Mouse (Mus musculus): ENCODE data around the gene Eva1b.
"Not testable (repeated sequence)": the region's sequence is repeated elsewhere in the genome, so short reads cannot be mapped to it uniquely, and the experiment has no call there.

The Eva1b gene

GRCm38 (mm10) chr4:126150297-126150948, 2.9 kb downstream of the Eva1b start:
- in situ Hi-C loops (cut with MboI; ENCODE audit: low pct_unique_long_range_greater_than_20kb in 1 of 2, low sequenced_read_pairs in 2 of 2, unreplicated experiment in 1 of 2) = no loop called here

GRCm38 (mm10) chr4:126150949-126151320, 3.4 kb downstream of the Eva1b start:
- in situ Hi-C loops (cut with MboI; ENCODE audit: low pct_unique_long_range_greater_than_20kb in 1 of 2, low sequenced_read_pairs in 2 of 2, unreplicated experiment in 1 of 2) = no loop called here

- in situ Hi-C loops (cut with MboI; ENCODE audit: low pct_unique_long_range_greater_than_20kb in 1 of 2, low sequenced_read_pairs in 2 of 2, unreplicated experiment in 1 of 2) = no loop called here
These were observed 4.3 kb downstream of the Eva1b start for GRCm38 (mm10) chr4:126151701-126152440.

GRCm38 (mm10) chr4:126152864-126153263, 5.3 kb downstream of the Eva1b start:
- in situ Hi-C loops (cut with MboI; ENCODE audit: low pct_unique_long_range_greater_than_20kb in 1 of 2, low sequenced_read_pairs in 2 of 2, unreplicated experiment in 1 of 2) = no loop called here

GRCm38 (mm10) chr4:126155183-126155582, 7.6 kb downstream of the Eva1b start:
- in situ Hi-C loops (cut with MboI; ENCODE audit: low pct_unique_long_range_greater_than_20kb in 1 of 2, low sequenced_read_pairs in 2 of 2, unreplicated experiment in 1 of 2) = loop anchor here in 1 of 2 experiments (5.0 kb wide), 1 partner anchor 58 kb away; the partner anchor contains the start of gene Lsm10

- in situ Hi-C loops (cut with MboI; ENCODE audit: low pct_unique_long_range_greater_than_20kb in 1 of 2, low sequenced_read_pairs in 2 of 2, unreplicated experiment in 1 of 2) = loop anchor here in 1 of 2 experiments (5.0 kb wide), 1 partner anchor 59 kb away; the partner anchor contains the start of gene Lsm10
These were observed 8.3 kb downstream of the Eva1b start for GRCm38 (mm10) chr4:126155869-126156268.

- in situ Hi-C loops (cut with MboI; ENCODE audit: low pct_unique_long_range_greater_than_20kb in 1 of 2, low sequenced_read_pairs in 2 of 2, unreplicated experiment in 1 of 2) = loop anchor here in 1 of 2 experiments (5.0 kb wide), 1 partner anchor 59 kb away; the partner anchor contains the start of gene Lsm10
These were observed 9.1 kb downstream of the Eva1b start for GRCm38 (mm10) chr4:126156617-126157016.

- in situ Hi-C loops (cut with MboI; ENCODE audit: low pct_unique_long_range_greater_than_20kb in 1 of 2, low sequenced_read_pairs in 2 of 2, unreplicated experiment in 1 of 2) = loop anchor here in 1 of 2 experiments (5.0 kb wide), 1 partner anchor 60 kb away; the partner anchor contains the start of gene Lsm10
These were observed 10.0 kb downstream of the Eva1b start for GRCm38 (mm10) chr4:126157562-126157961.

GRCm38 (mm10) chr4:126159455-126159854, 11.9 kb downstream of the Eva1b start:
- in situ Hi-C loops (cut with MboI; ENCODE audit: low pct_unique_long_range_greater_than_20kb in 1 of 2, low sequenced_read_pairs in 2 of 2, unreplicated experiment in 1 of 2) = loop anchor here in 1 of 2 experiments (5.0 kb wide), 1 partner anchor 62 kb away; the partner anchor contains the start of gene Lsm10

GRCm38 (mm10) chr4:126160981-126161380, 13.4 kb downstream of the Eva1b start:
- in situ Hi-C loops (cut with MboI; ENCODE audit: low pct_unique_long_range_greater_than_20kb in 1 of 2, low sequenced_read_pairs in 2 of 2, unreplicated experiment in 1 of 2) = no loop called here

GRCm38 (mm10) chr4:126161456-126161855, 13.9 kb downstream of the Eva1b start:
- in situ Hi-C loops (cut with MboI; ENCODE audit: low pct_unique_long_range_greater_than_20kb in 1 of 2, low sequenced_read_pairs in 2 of 2, unreplicated experiment in 1 of 2) = no loop called here

GRCm38 (mm10) chr4:126161986-126162385, 14.4 kb downstream of the Eva1b start:
- in situ Hi-C loops (cut with MboI; ENCODE audit: low pct_unique_long_range_greater_than_20kb in 1 of 2, low sequenced_read_pairs in 2 of 2, unreplicated experiment in 1 of 2) = no loop called here

- in situ Hi-C loops (cut with MboI; ENCODE audit: low pct_unique_long_range_greater_than_20kb in 1 of 2, low sequenced_read_pairs in 2 of 2, unreplicated experiment in 1 of 2) = no loop called here
These were observed 15.1 kb downstream of the Eva1b start for GRCm38 (mm10) chr4:126162544-126163066.

- in situ Hi-C loops (cut with MboI; ENCODE audit: low pct_unique_long_range_greater_than_20kb in 1 of 2, low sequenced_read_pairs in 2 of 2, unreplicated experiment in 1 of 2) = no loop called here
These were observed 15.6 kb downstream of the Eva1b start, which contains the start of gene Sh3d21 for GRCm38 (mm10) chr4:126163067-126163659. Gene Sh3d21, minus strand, starts transcription at chr4:126163491.

- in situ Hi-C loops (cut with MboI; ENCODE audit: low pct_unique_long_range_greater_than_20kb in 1 of 2, low sequenced_read_pairs in 2 of 2, unreplicated experiment in 1 of 2) = no loop called here
These were observed 16.1 kb downstream of the Eva1b start for GRCm38 (mm10) chr4:126163685-126164084.

- in situ Hi-C loops (cut with MboI; ENCODE audit: low pct_unique_long_range_greater_than_20kb in 1 of 2, low sequenced_read_pairs in 2 of 2, unreplicated experiment in 1 of 2) = not testable (repeated sequence)
These were observed 17.5 kb downstream of the Eva1b start for GRCm38 (mm10) chr4:126165092-126165491.

- in situ Hi-C loops (cut with MboI; ENCODE audit: low pct_unique_long_range_greater_than_20kb in 1 of 2, low sequenced_read_pairs in 2 of 2, unreplicated experiment in 1 of 2) = no loop called here
These were observed 18.5 kb downstream of the Eva1b start for GRCm38 (mm10) chr4:126166084-126166483.

- in situ Hi-C loops (cut with MboI; ENCODE audit: low pct_unique_long_range_greater_than_20kb in 1 of 2, low sequenced_read_pairs in 2 of 2, unreplicated experiment in 1 of 2) = no loop called here
These were observed 21.3 kb downstream of the Eva1b start for GRCm38 (mm10) chr4:126168851-126169250.

- in situ Hi-C loops (cut with MboI; ENCODE audit: low pct_unique_long_range_greater_than_20kb in 1 of 2, low sequenced_read_pairs in 2 of 2, unreplicated experiment in 1 of 2) = not testable (repeated sequence)
These were observed 23.2 kb downstream of the Eva1b start for GRCm38 (mm10) chr4:126170737-126171136.

Measured in mouse embryonic stem cell (cell line).